Mouse (Mus musculus) hindbrain, embryonic 15.5 days (tissue): ENCODE results near the gene Zfp212. TPM values are rescaled to one million over a fixed set of nuclear protein-coding genes. Genes with fewer than 3 reads are reported as not detected.

ENCODE experiments used
- ATAC-seq: fragments of 200-750 bp; cut with Nextera tagmentation; 2 replicates; pipeline ENCODE4 v1.8.0; 2017; ENCODE audit warnings: low read depth, moderate number of reproducible peaks, moderate TSS enrichment; ENCODE audit not compliant: low FRiP score
- H3K27ac ChIP-seq: fragments of 300-500 bp; sonication (generic); replicated peaks from 2 replicates; pipeline ENCODE4 v1.5.1; 2015; ENCODE audit warnings: mild to moderate bottlenecking, inconsistent platforms
- H3K27me3 ChIP-seq: fragments of 300-500 bp; sonication (generic); 2 replicates; pipeline ENCODE4 v1.6.1; 2015; ENCODE audit warnings: control low read depth, inconsistent platforms
- H3K36me3 ChIP-seq: fragments of 300-500 bp; sonication (generic); 2 replicates; pipeline ENCODE4 v1.6.1; 2015; ENCODE audit warnings: control low read depth, inconsistent platforms
- H3K4me1 ChIP-seq: fragments of 300-500 bp; sonication (generic); replicated peaks from 2 replicates; pipeline ENCODE4 v1.6.1; 2015; ENCODE audit warnings: control low read depth, inconsistent platforms
- H3K4me2 ChIP-seq: fragments of 300-500 bp; sonication (generic); 2 replicates; pipeline ENCODE4 v1.6.1; 2015; ENCODE audit warnings: moderate library complexity, mild to moderate bottlenecking, inconsistent platforms
- H3K4me3 ChIP-seq: fragments of 300-500 bp; sonication (generic); 2 replicates; pipeline ENCODE4 v1.5.1; 2015; ENCODE audit warnings: mild to moderate bottlenecking, inconsistent platforms
- H3K9ac ChIP-seq: fragments of 300-500 bp; sonication (generic); 2 replicates; pipeline ENCODE4 v1.6.1; 2015; ENCODE audit warnings: inconsistent platforms
- H3K9me3 ChIP-seq: fragments of 300-500 bp; sonication (generic); 2 replicates; pipeline ENCODE4 v1.6.1; 2016; ENCODE audit warnings: control low read depth, inconsistent platforms
- WGBS: fragments of 180-500 bp; shearing (Covaris S2); methylation state at CpG from one replicate; pipeline ENCODE4 v1.1.7; 2015; 5-methylcytosine and 5-hydroxymethylcytosine counted together
- polyA plus RNA-seq: library from polyadenylated mRNA; unstranded; fragments of >200 nt; fragmentation: Nextera tagmentation; extraction: Ambion mirVana; gene quantifications from 2 replicates; pipeline ENCODE4 v1.2.1, GENCODE M21; 2015

Zfp212 gene
- polyA plus RNA-seq, 1 experiment from 2014 or later = 16.9 TPM

GRCm38 (mm10) chr6:47904361-47904760, 15.9 kb upstream of the Zfp212 start:
- H3K9me3 ChIP-seq = no peaks in the 10 kb centered on the region
- peaks cover 84% of the 10 kb centered on the region for H3K36me3 ChIP-seq
- no peaks in the 10 kb centered on the region for H3K27me3 ChIP-seq
- H3K4me3 ChIP-seq = no peak overlapping the region
- H3K27ac ChIP-seq = no peak overlapping the region
- WGBS = 41% methylated on average over 19 of the region's 19 CpGs
- H3K4me2 ChIP-seq = no peak overlapping the region
- H3K9ac ChIP-seq = no peak overlapping the region
- no peaks in the 10 kb centered on the region for H3K4me1 ChIP-seq
- ATAC-seq = peak; percentile 38; the same call in 1 of the 2 replicates

GRCm38 (mm10) chr6:47904917-47905695, 15.2 kb upstream of the Zfp212 start:
- H3K9ac ChIP-seq = no peak overlapping the region
- ATAC-seq = peak; percentile 23; the same call in 1 of the 2 replicates

GRCm38 (mm10) chr6:47906326-47906725, 13.9 kb upstream of the Zfp212 start:
- Histone ChIP-seq H3K27ac (no peak overlapping the region), H3K4me2 (no peak overlapping the region), H3K4me3 (no peak overlapping the region), H3K4me1 (no peaks in the 10 kb centered on the region), H3K27me3 (no peaks in the 10 kb centered on the region), H3K9ac (no peak overlapping the region), H3K36me3 (peaks cover 65% of the 10 kb centered on the region), H3K9me3 (no peaks in the 10 kb centered on the region)
- WGBS = 95% methylated on average over 5 of the region's 5 CpGs
- no peak for ATAC-seq

More at GRCm38 (mm10) chr6:47904917-47905695, 15.2 kb upstream of the Zfp212 start:
- Histone ChIP-seq H3K27me3 (no peaks in the 10 kb centered on the region), H3K9me3 (no peaks in the 10 kb centered on the region), H3K4me2 (no peak overlapping the region), H3K27ac (no peak overlapping the region), H3K36me3 (peaks cover 77% of the 10 kb centered on the region), H3K4me1 (no peaks in the 10 kb centered on the region), H3K4me3 (no peak overlapping the region)
- WGBS = 54% methylated on average over 44 of the region's 44 CpGs

GRCm38 (mm10) chr6:47909007-47909406, 11.3 kb upstream of the Zfp212 start:
- no peaks in the 10 kb centered on the region for H3K27me3 ChIP-seq
- no peaks in the 10 kb centered on the region for H3K9me3 ChIP-seq
- H3K9ac ChIP-seq = no peak overlapping the region
- no peak overlapping the region for H3K4me2 ChIP-seq
- WGBS = 89% methylated on average over 1 of the region's 1 CpGs
- no peaks in the 10 kb centered on the region for H3K4me1 ChIP-seq
- no peak overlapping the region for H3K4me3 ChIP-seq
- no peak for ATAC-seq
- no peak overlapping the region for H3K27ac ChIP-seq
- peaks cover 40% of the 10 kb centered on the region for H3K36me3 ChIP-seq

GRCm38 (mm10) chr6:47911650-47912049, 8.6 kb upstream of the Zfp212 start:
- H3K9ac ChIP-seq = no peak overlapping the region
- no peaks in the 10 kb centered on the region for H3K9me3 ChIP-seq
- peaks cover 14% of the 10 kb centered on the region for H3K36me3 ChIP-seq
- WGBS = 65% methylated on average over 1 of the region's 1 CpGs
- no peaks in the 10 kb centered on the region for H3K4me1 ChIP-seq
- ATAC-seq = no peak
- no peak overlapping the region for H3K4me3 ChIP-seq
- H3K27ac ChIP-seq = no peak overlapping the region
- no peaks in the 10 kb centered on the region for H3K27me3 ChIP-seq
- H3K4me2 ChIP-seq = no peak overlapping the region

GRCm38 (mm10) chr6:47912991-47913390, 7.3 kb upstream of the Zfp212 start:
- Histone ChIP-seq H3K27ac (no peak overlapping the region), H3K27me3 (0 out of 2 replicates have a peak, but pooled peaks cover 2% of the 10 kb centered on the region), H3K4me1 (no peaks in the 10 kb centered on the region), H3K4me2 (no peak overlapping the region), H3K9me3 (no peaks in the 10 kb centered on the region), H3K4me3 (no peak overlapping the region), H3K36me3 (peaks cover 1% of the 10 kb centered on the region; the same call in 1 of the 2 replicates), H3K9ac (no peak overlapping the region)
- no peak; the same call in 1 of the 2 replicates for ATAC-seq
- WGBS = 62% methylated on average over 3 of the region's 3 CpGs

- no peaks in the 10 kb centered on the region for H3K36me3 ChIP-seq
- ATAC-seq = no peak
- H3K27ac ChIP-seq = no peak overlapping the region
- H3K4me2 ChIP-seq = no peak overlapping the region
- no peaks in the 10 kb centered on the region for H3K9me3 ChIP-seq
- WGBS = 80% methylated on average over 5 of the region's 5 CpGs
- no peak overlapping the region for H3K9ac ChIP-seq
- H3K4me1 ChIP-seq = peaks cover 11% of the 10 kb centered on the region
- 0 out of 2 replicates have a peak, but pooled peaks cover 2% of the 10 kb centered on the region for H3K27me3 ChIP-seq
- H3K4me3 ChIP-seq = no peak overlapping the region
Measured at GRCm38 (mm10) chr6:47917051-47917450, 3.2 kb upstream of the Zfp212 start.

GRCm38 (mm10) chr6:47918768-47919274, 1.5 kb upstream of the Zfp212 start:
- H3K27me3 ChIP-seq = 0 out of 2 replicates have a peak, but pooled peaks cover 2% of the 10 kb centered on the region
- no peaks in the 10 kb centered on the region for H3K9me3 ChIP-seq
- no peak overlapping the region for H3K4me3 ChIP-seq
- no peak overlapping the region for H3K4me2 ChIP-seq
- 82% methylated on average over 3 of the region's 3 CpGs for WGBS
- no peaks in the 10 kb centered on the region for H3K36me3 ChIP-seq
- no peak overlapping the region for H3K27ac ChIP-seq
- peaks cover 19% of the 10 kb centered on the region for H3K4me1 ChIP-seq
- no peak overlapping the region for H3K9ac ChIP-seq
- ATAC-seq = no peak

- WGBS = 29% methylated on average over 11 of the region's 11 CpGs
- Histone ChIP-seq H3K4me1 (peaks cover 19% of the 10 kb centered on the region), H3K27ac (peak overlapping the region; percentile 96), H3K4me3 (peak overlapping the region; percentile 85), H3K9me3 (no peaks in the 10 kb centered on the region), H3K36me3 (no peaks in the 10 kb centered on the region), H3K27me3 (0 out of 2 replicates have a peak, but pooled peaks cover 2% of the 10 kb centered on the region), H3K9ac (peak overlapping the region; percentile 74), H3K4me2 (peak overlapping the region; percentile 87)
- peak; percentile 46; the same call in 1 of the 2 replicates for ATAC-seq
Measured at GRCm38 (mm10) chr6:47919646-47920446, 430 bp upstream of the Zfp212 start.

- peak overlapping the region; percentile 43 for H3K9ac ChIP-seq
- ATAC-seq = no peak; the same call in 1 of the 2 replicates
- WGBS = 57% methylated on average over 12 of the region's 12 CpGs
Measured at GRCm38 (mm10) chr6:47942461-47942860, 22.2 kb downstream of the Zfp212 start.

GRCm38 (mm10) chr6:47943021-47943691, 22.9 kb downstream of the Zfp212 start:
- Histone ChIP-seq H3K4me3 (peak overlapping the region; percentile 38), H3K36me3 (0 out of 2 replicates have a peak, but pooled peaks cover 6% of the 10 kb centered on the region), H3K4me2 (peak overlapping the region; percentile 85), H3K27ac (no peak overlapping the region; the same call in 1 of the 2 replicates), H3K4me1 (peaks cover 12% of the 10 kb centered on the region), H3K9me3 (no peaks in the 10 kb centered on the region), H3K27me3 (no peaks in the 10 kb centered on the region), H3K9ac (peak overlapping the region; percentile 43)
- 9% methylated on average over 64 of the region's 64 CpGs for WGBS
- ATAC-seq = peak; percentile 83

More at GRCm38 (mm10) chr6:47942461-47942860, 22.2 kb downstream of the Zfp212 start:
- Histone ChIP-seq H3K4me3 (peak overlapping the region; percentile 38), H3K4me2 (peak overlapping the region; percentile 85), H3K9me3 (no peaks in the 10 kb centered on the region), H3K27me3 (no peaks in the 10 kb centered on the region), H3K27ac (no peak overlapping the region), H3K36me3 (0 out of 2 replicates have a peak, but pooled peaks cover 6% of the 10 kb centered on the region), H3K4me1 (peaks cover 12% of the 10 kb centered on the region)
